Mouse (Mus musculus) neural tube, embryonic 11.5 days (tissue): ENCODE measurements around the gene Slc8a1. TPM values are rescaled to one million over a fixed set of nuclear protein-coding genes. Genes with fewer than 3 reads are reported as not detected.

Experiments
- ATAC-seq: fragments of 200-750 bp; cut with Nextera tagmentation; 2 replicates; pipeline ENCODE4 v1.8.0; 2017; ENCODE audit warnings: moderate number of reproducible peaks, mild to moderate bottlenecking, moderate TSS enrichment, moderate library complexity; ENCODE audit not compliant: insufficient read depth, low FRiP score, low TSS enrichment
- DNase-seq: peaks from one replicate; pipeline ENCODE4 v3.0.0-alpha.2; 2015; ENCODE audit warnings: low spot score
- H3K27ac ChIP-seq: fragments of 300-500 bp; sonication (generic); 2 replicates; pipeline ENCODE4 v1.5.1; 2014; ENCODE audit warnings: low read depth, mild to moderate bottlenecking, low read length
- H3K27me3 ChIP-seq: fragments of 300-500 bp; sonication (generic); 2 replicates; pipeline ENCODE4 v1.6.1; 2014; ENCODE audit warnings: mild to moderate bottlenecking, low read length, mixed read lengths; ENCODE audit not compliant: control insufficient read depth, insufficient read depth
- H3K36me3 ChIP-seq: fragments of 300-500 bp; sonication (generic); 2 replicates; pipeline ENCODE4 v1.6.1; 2014; ENCODE audit warnings: mild to moderate bottlenecking, low read length, moderate library complexity, mixed read lengths; ENCODE audit not compliant: control insufficient read depth, insufficient read depth
- H3K4me1 ChIP-seq: fragments of 300-500 bp; sonication (generic); 2 replicates; pipeline ENCODE4 v1.6.1; 2014; ENCODE audit warnings: low read length, mixed read lengths; ENCODE audit not compliant: control insufficient read depth, insufficient read depth
- H3K4me2 ChIP-seq: fragments of 300-500 bp; sonication (generic); 2 replicates; pipeline ENCODE4 v1.6.1; 2014; ENCODE audit warnings: low read depth, mild to moderate bottlenecking, moderate library complexity
- H3K4me3 ChIP-seq: fragments of 300-500 bp; sonication (generic); 2 replicates; pipeline ENCODE4 v1.5.1; 2014; ENCODE audit warnings: low read depth, low read length
- H3K9ac ChIP-seq: fragments of 300-500 bp; sonication (generic); 2 replicates; pipeline ENCODE4 v1.6.1; 2014; ENCODE audit warnings: mild to moderate bottlenecking, low read length
- H3K9me3 ChIP-seq: fragments of 300-500 bp; sonication (generic); 2 replicates; pipeline ENCODE4 v1.6.1; 2016; ENCODE audit warnings: low read length; ENCODE audit not compliant: control insufficient read depth
- WGBS: fragments of 180-500 bp; shearing (Covaris S2); extraction: QIAGEN DNeasy Blood & Tissue Kit; methylation state at CpG from one replicate; pipeline ENCODE4 v1.1.7; 2014; 5-methylcytosine and 5-hydroxymethylcytosine counted together
- polyA plus RNA-seq: library from polyadenylated mRNA; unstranded; fragments of >200 nt; fragmentation: Nextera tagmentation; extraction: Ambion mirVana; gene quantifications from 2 replicates; pipeline ENCODE4 v1.2.1, GENCODE M21; 2014

The Slc8a1 gene
- polyA plus RNA-seq, 1 experiment from 2014 or later = 5.6 TPM

DNA sequence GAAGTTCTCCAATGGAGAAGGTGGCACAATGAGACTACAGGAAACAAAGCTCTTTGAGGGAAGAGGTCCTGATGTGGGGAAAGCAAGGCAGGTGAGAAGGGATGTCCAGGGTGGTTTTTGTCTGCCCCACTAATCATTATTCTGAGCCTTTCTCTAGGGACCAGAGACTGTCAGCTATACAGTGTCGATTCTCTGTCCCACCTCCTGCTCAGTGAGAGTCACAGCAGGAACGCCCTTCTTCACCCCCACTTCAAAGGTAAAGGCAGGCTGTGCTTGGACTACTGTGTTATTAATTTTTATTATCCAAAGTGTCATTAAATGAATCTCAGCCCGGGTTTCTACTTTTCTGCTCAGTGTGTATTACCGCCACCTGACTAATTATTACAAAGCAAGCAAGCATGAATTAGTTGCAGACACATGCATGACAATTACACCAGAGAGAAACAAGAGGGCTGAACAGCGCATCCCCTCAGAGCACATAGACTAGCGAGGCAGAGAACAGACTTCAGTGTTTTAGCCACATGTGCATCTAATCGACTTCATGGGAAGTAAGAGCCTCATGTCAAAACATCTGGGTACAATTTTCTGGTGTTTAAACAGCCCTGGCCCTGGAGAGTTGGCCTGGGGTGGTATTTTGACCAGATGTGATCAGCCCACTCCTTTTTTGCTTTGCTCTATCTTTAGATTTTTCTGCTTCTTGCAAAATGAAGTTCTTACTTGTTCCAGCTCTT lies 402.0 kb downstream of the Slc8a1 start:
- no peak overlapping the region for H3K9ac ChIP-seq
- no peak overlapping the region for H3K4me3 ChIP-seq
- H3K27me3 ChIP-seq = no peaks in the 10 kb centered on the region
- no peak for ATAC-seq
- no peaks in the 10 kb centered on the region for H3K36me3 ChIP-seq
- H3K9me3 ChIP-seq = no peaks in the 10 kb centered on the region
- H3K27ac ChIP-seq = no peak overlapping the region
- no peaks in the 10 kb centered on the region for H3K4me1 ChIP-seq
- no peak overlapping the region for H3K4me2 ChIP-seq
- 48% methylated on average over 7 of the region's 7 CpGs for WGBS
- DNase-seq = peak; percentile 33

DNA sequence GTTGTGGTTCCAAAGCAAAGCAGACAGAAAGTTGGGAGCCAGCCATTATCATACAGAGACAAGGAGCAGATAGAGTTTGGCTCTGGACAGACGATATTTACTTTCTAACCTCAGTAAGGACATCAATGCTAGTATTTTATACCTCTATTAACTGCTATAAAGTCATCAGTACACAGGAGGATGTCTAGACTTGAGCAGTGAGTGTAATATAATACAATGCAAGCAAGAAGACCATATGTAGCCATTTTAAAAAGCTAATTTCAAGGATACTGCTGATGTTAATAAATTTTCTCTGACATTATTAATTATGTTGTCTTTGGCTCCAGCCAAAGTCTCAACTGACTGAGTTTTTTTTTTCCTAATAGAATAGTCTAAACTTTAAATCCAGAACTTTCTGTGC lies 402.7 kb downstream of the Slc8a1 start:
- no peak overlapping the region for H3K4me3 ChIP-seq
- H3K36me3 ChIP-seq = no peaks in the 10 kb centered on the region
- ATAC-seq (no peak), DNase-seq (no peak)
- no peaks in the 10 kb centered on the region for H3K4me1 ChIP-seq
- no peaks in the 10 kb centered on the region for H3K27me3 ChIP-seq
- H3K9ac ChIP-seq = no peak overlapping the region
- H3K27ac ChIP-seq = no peak overlapping the region
- no peaks in the 10 kb centered on the region for H3K9me3 ChIP-seq
- 86% methylated on average over 1 of the region's 1 CpGs for WGBS
- no peak overlapping the region for H3K4me2 ChIP-seq
